Mouse (Mus musculus): ENCODE measurements around the gene Edaradd.

GRCm38 (mm10) chr13:12543880-12544568 lies 23.8 kb upstream of the Edaradd start:
- TF ChIP-seq CTCF (IDR thresholded peaks at IDR 0.05; ENCODE audit: low read depth, low read length), result no peak
- TF ChIP-seq POLR2A (IDR thresholded peaks at IDR 0.05; ENCODE audit: extremely low read depth, insufficient read depth, low read length), result no peak
